In the genomic region with DNA sequence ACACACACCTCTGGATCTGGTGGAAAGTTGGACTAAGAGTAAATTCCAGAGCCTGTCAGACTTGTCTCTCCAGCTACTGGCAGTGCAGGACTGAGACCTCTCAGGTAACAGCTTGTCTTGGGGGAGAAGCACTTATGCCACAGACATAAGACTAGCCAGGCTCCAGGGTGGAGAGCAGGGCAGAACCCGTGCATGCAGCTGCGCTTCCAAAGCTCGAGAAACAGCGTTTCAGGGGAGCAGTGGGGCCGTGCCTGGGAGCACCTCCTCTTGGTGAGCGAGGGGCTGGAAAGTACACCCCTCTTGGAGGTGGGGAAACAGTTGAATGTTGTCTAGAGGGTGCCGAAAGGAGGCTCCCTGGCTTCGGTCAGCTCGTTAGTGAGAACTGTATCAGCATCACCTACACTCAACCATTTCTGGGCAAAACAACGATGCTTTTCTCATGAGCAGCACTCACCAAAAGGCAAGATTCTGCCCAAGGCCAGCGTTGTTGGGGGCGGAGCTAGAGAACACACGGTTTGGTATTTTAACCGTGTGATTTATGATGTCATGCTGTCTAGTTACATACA, we compare ENCODE assay signal across 9 mouse cellular contexts. TPM values are rescaled to one million over a fixed set of nuclear protein-coding genes. Genes with fewer than 3 reads are reported as not detected.
A peak's percentile ranks its signal among the peaks of the same experiment; 100 is the strongest.
DNase-seq lines count a peak whose midpoint lies in the region; ATAC-seq lines count a peak whose summit lies in the region.
"Had no signal": no experiment of that assay in that cellular context is flagged by ENCODE, and none has a peak within 500 bp of the region (broad histone marks: within the 10 kb centered on the region; RNA-seq: fewer than 3 reads in every experiment).

No protein-coding gene starts in this region.

- peak; percentile 16 for ATAC-seq in heart, embryonic 11.5 days (replicated peaks; ENCODE audit: insufficient number of reproducible peaks, low FRiP score, low TSS enrichment)
- peak; percentile 28 for ATAC-seq in liver, embryonic 16.5 days (ENCODE audit: low read depth)
- ATAC-seq in hindbrain, embryonic 11.5 days (ENCODE audit: low FRiP score) = no peak

- H3K27me3 ChIP-seq in heart, embryonic 11.5 days (ENCODE audit: control insufficient read depth, insufficient read depth, low read length) = no peaks in the 10 kb centered on the region
- H3K27me3 ChIP-seq in liver, embryonic 16.5 days (ENCODE audit: control insufficient read depth, insufficient read depth, low read depth, low read length) = no peaks in the 10 kb centered on the region
- H3K27me3 ChIP-seq in hindbrain, embryonic 11.5 days (ENCODE audit: control insufficient read depth, insufficient read depth, low read length) = no peaks in the 10 kb centered on the region
- H3K27me3 ChIP-seq: neural tube, embryonic 12.5 days had no signal

- 26% methylated on average over 14 of the region's 14 CpGs for WGBS in heart, embryonic 11.5 days (ENCODE audit: insufficient replicate concordance)
- WGBS in liver, embryonic 16.5 days (ENCODE audit: insufficient replicate concordance) = 17% methylated on average over 14 of the region's 14 CpGs
- WGBS in hindbrain, embryonic 11.5 days = 69% methylated on average over 14 of the region's 14 CpGs

- peak overlapping the region; percentile 77 for H3K27ac ChIP-seq in heart, embryonic 11.5 days (ENCODE audit: low read depth, low read length)
- H3K27ac ChIP-seq in liver, embryonic 16.5 days (ENCODE audit: low read length) = peak overlapping the region; percentile 95
- no peak overlapping the region for H3K27ac ChIP-seq in hindbrain, embryonic 11.5 days (ENCODE audit: low read depth, low read length)
- H3K27ac ChIP-seq: neural tube, embryonic 12.5 days had no signal

- H3K9me3 ChIP-seq in heart, embryonic 11.5 days (replicated peaks; ENCODE audit: control insufficient read depth, low read length) = no peaks in the 10 kb centered on the region
- H3K9me3 ChIP-seq in liver, embryonic 16.5 days (replicated peaks; ENCODE audit: control insufficient read depth, low read length) = no peaks in the 10 kb centered on the region
- H3K9me3 ChIP-seq in hindbrain, embryonic 11.5 days (ENCODE audit: control insufficient read depth, low read length) = no peaks in the 10 kb centered on the region
- H3K9me3 ChIP-seq: neural tube, embryonic 12.5 days had no signal

- peak overlapping the region; percentile 57 for H3K4me2 ChIP-seq in heart, embryonic 11.5 days
- peak overlapping the region; percentile 74 for H3K4me2 ChIP-seq in liver, embryonic 16.5 days (ENCODE audit: low read depth, low read length)
- H3K4me2 ChIP-seq in hindbrain, embryonic 11.5 days (replicated peaks; ENCODE audit: low read depth, low read length) = no peak overlapping the region
- H3K4me2 ChIP-seq: neural tube, embryonic 12.5 days had no signal

- peaks cover 48% of the 10 kb centered on the region for H3K4me1 ChIP-seq in heart, embryonic 11.5 days (ENCODE audit: control insufficient read depth, insufficient read depth, low read length)
- peaks cover 48% of the 10 kb centered on the region for H3K4me1 ChIP-seq in liver, embryonic 16.5 days (ENCODE audit: control insufficient read depth, low read depth, low read length)
- H3K4me1 ChIP-seq in hindbrain, embryonic 11.5 days (replicated peaks; ENCODE audit: control insufficient read depth, insufficient read depth, low read length) = no peaks in the 10 kb centered on the region

- H3K4me3 ChIP-seq in heart, embryonic 11.5 days (ENCODE audit: low read depth, low read length) = peak overlapping the region; percentile 38
- peak overlapping the region; percentile 83 for H3K4me3 ChIP-seq in liver, embryonic 16.5 days (ENCODE audit: low read depth, low read length)
- H3K4me3 ChIP-seq in hindbrain, embryonic 11.5 days (ENCODE audit: low read depth, low read length) = no peak overlapping the region
- H3K4me3 ChIP-seq: neural tube, embryonic 12.5 days had no signal

- DNase-seq in adrenal gland, adult 2 months = peak; percentile 58
- no peak for DNase-seq in adrenal gland, postnatal 4 days (ENCODE audit: low spot score in 2 of 2)
- DNase-seq in adrenal gland, postnatal 10 days = peak; percentile 51
- no peak for DNase-seq in left cerebral cortex, adult 9 months (ENCODE audit: low spot score in 2 of 2)
- DNase-seq in hindbrain, embryonic 11.5 days (ENCODE audit: low spot score) = no peak
- no peak for DNase-seq in cerebellum, adult 18-20 months

- H3K9ac ChIP-seq in heart, embryonic 11.5 days (ENCODE audit: low read depth, low read length) = peak overlapping the region; percentile 58
- peak overlapping the region; percentile 92 for H3K9ac ChIP-seq in liver, embryonic 16.5 days (ENCODE audit: low read depth, low read length)
- no peak overlapping the region for H3K9ac ChIP-seq in hindbrain, embryonic 11.5 days (ENCODE audit: low read depth, low read length)
- H3K9ac ChIP-seq: neural tube, embryonic 12.5 days had no signal

- no peaks in the 10 kb centered on the region for H3K36me3 ChIP-seq in heart, embryonic 11.5 days (ENCODE audit: control insufficient read depth, insufficient read depth, low read length)
- peaks cover 25% of the 10 kb centered on the region for H3K36me3 ChIP-seq in liver, embryonic 16.5 days (ENCODE audit: control insufficient read depth, insufficient read depth)
- no peaks in the 10 kb centered on the region for H3K36me3 ChIP-seq in hindbrain, embryonic 11.5 days (ENCODE audit: control insufficient read depth, insufficient read depth, low read length)
- H3K36me3 ChIP-seq: neural tube, embryonic 12.5 days had no signal

RNA-seq across cellular contexts. Expression of a gene that starts 1.4 kb away (rescaled TPM):
- 1 to 10 TPM; 4.8 to 6.4 TPM for total RNA-seq in adrenal gland, adult 2 months (2021)
- polyA plus RNA-seq in adrenal gland, adult 2 months (2012; rRNA removed) = 0.91 and 1.6 TPM in 2 replicates
- total RNA-seq in adrenal gland, postnatal 4 days (2021) = 10 to 100 TPM; 10.4 to 11.1 TPM
- 1 to 10 TPM; 5.9 to 7.5 TPM for total RNA-seq in adrenal gland, postnatal 10 days (2021)
- polyA plus RNA-seq in heart, embryonic 11.5 days (2014; fragmentation: Nextera tagmentation; extraction: Ambion mirVana) = 13.2 and 15.1 TPM in 2 replicates
- 28.1 and 28.3 TPM in 2 replicates for polyA plus RNA-seq in liver, embryonic 16.5 days (2015; fragmentation: Nextera tagmentation; extraction: Ambion mirVana)
- 0.52 and 0.90 TPM in 2 replicates for polyA plus RNA-seq in hindbrain, embryonic 11.5 days (2014; fragmentation: Nextera tagmentation; extraction: Ambion mirVana)

RNA-seq across cellular contexts. Expression of a gene that starts 19.5 kb away (rescaled TPM):
- total RNA-seq in adrenal gland, adult 2 months (2021) = 100 to 1,000 TPM; 171 to 192 TPM
- polyA plus RNA-seq in adrenal gland, adult 2 months (2012; rRNA removed) = 227 and 304 TPM in 2 replicates
- total RNA-seq in adrenal gland, postnatal 4 days (2021) = 100 to 1,000 TPM; 174 to 199 TPM
- 100 to 1,000 TPM; 187 to 232 TPM for total RNA-seq in adrenal gland, postnatal 10 days (2021)
- polyA plus RNA-seq in heart, embryonic 11.5 days (2014; fragmentation: Nextera tagmentation; extraction: Ambion mirVana) = 73.6 and 75.1 TPM in 2 replicates
- polyA plus RNA-seq in liver, embryonic 16.5 days (2015; fragmentation: Nextera tagmentation; extraction: Ambion mirVana) = 3.3 and 4.8 TPM in 2 replicates
- 4.7 and 8.3 TPM in 2 replicates for polyA plus RNA-seq in hindbrain, embryonic 11.5 days (2014; fragmentation: Nextera tagmentation; extraction: Ambion mirVana)

RNA-seq across cellular contexts. Expression of a gene that starts 20.9 kb away (rescaled TPM):
- total RNA-seq in adrenal gland, adult 2 months (2021) = under 1 TPM in 1 of 2 experiments, not detected in 1; 0.23 TPM
- not detected in 2 replicates for polyA plus RNA-seq in adrenal gland, adult 2 months (2012; rRNA removed)
- 1 to 10 TPM; 1.1 to 1.3 TPM for total RNA-seq in adrenal gland, postnatal 4 days (2021)
- under 1 TPM; 0.27 to 0.51 TPM for total RNA-seq in adrenal gland, postnatal 10 days (2021)
- not detected in 2 replicates for polyA plus RNA-seq in heart, embryonic 11.5 days (2014; fragmentation: Nextera tagmentation; extraction: Ambion mirVana)
- not detected in 2 replicates for polyA plus RNA-seq in liver, embryonic 16.5 days (2015; fragmentation: Nextera tagmentation; extraction: Ambion mirVana)
- polyA plus RNA-seq in hindbrain, embryonic 11.5 days (2014; fragmentation: Nextera tagmentation; extraction: Ambion mirVana) = 0.63 TPM in 1 of 2 replicates, not detected in the other

RNA-seq across cellular contexts. Expression of a gene that starts 28.1 kb away (rescaled TPM):
- total RNA-seq in adrenal gland, adult 2 months (2021) = 10 to 100 TPM; 72.6 to 79.2 TPM
- 47.4 and 55.0 TPM in 2 replicates for polyA plus RNA-seq in adrenal gland, adult 2 months (2012; rRNA removed)
- 100 to 1,000 TPM; 110 to 116 TPM for total RNA-seq in adrenal gland, postnatal 4 days (2021)
- 10 to 100 TPM; 82.5 to 86.5 TPM for total RNA-seq in adrenal gland, postnatal 10 days (2021)
- polyA plus RNA-seq in heart, embryonic 11.5 days (2014; fragmentation: Nextera tagmentation; extraction: Ambion mirVana) = 93.5 and 107 TPM in 2 replicates
- 46.1 and 47.3 TPM in 2 replicates for polyA plus RNA-seq in liver, embryonic 16.5 days (2015; fragmentation: Nextera tagmentation; extraction: Ambion mirVana)
- polyA plus RNA-seq in hindbrain, embryonic 11.5 days (2014; fragmentation: Nextera tagmentation; extraction: Ambion mirVana) = 116 and 130 TPM in 2 replicates

RNA-seq across cellular contexts. Expression of a gene that starts 28.7 kb away (rescaled TPM):
- total RNA-seq in adrenal gland, adult 2 months (2021) = 1 to 10 TPM in 1 of 2 experiments, under 1 TPM in 1; 0.41 to 1.1 TPM
- polyA plus RNA-seq in adrenal gland, adult 2 months (2012; rRNA removed) = 0.21 and 0.71 TPM in 2 replicates
- 1 to 10 TPM in 1 of 2 experiments, under 1 TPM in 1; 0.85 to 1.2 TPM for total RNA-seq in adrenal gland, postnatal 4 days (2021)
- under 1 TPM; 0.73 to 0.75 TPM for total RNA-seq in adrenal gland, postnatal 10 days (2021)
- polyA plus RNA-seq in heart, embryonic 11.5 days (2014; fragmentation: Nextera tagmentation; extraction: Ambion mirVana) = 1.6 and 2.1 TPM in 2 replicates
- polyA plus RNA-seq in liver, embryonic 16.5 days (2015; fragmentation: Nextera tagmentation; extraction: Ambion mirVana) = 0.59 and 0.98 TPM in 2 replicates
- 0.90 and 2.3 TPM in 2 replicates for polyA plus RNA-seq in hindbrain, embryonic 11.5 days (2014; fragmentation: Nextera tagmentation; extraction: Ambion mirVana)

Comparison
In these comparisons a context has a peak if more than half of its experiments do, and no peak if none do; other contexts are left out.
1. DNase-seq: peak in adrenal gland, adult 2 months (single experiment) and adrenal gland, postnatal 10 days (single experiment); none in adrenal gland, postnatal 4 days (0 of 2), left cerebral cortex, adult 9 months (0 of 2), hindbrain, embryonic 11.5 days (single experiment) and cerebellum, adult 18-20 months (0 of 2).